In the genomic region with DNA sequence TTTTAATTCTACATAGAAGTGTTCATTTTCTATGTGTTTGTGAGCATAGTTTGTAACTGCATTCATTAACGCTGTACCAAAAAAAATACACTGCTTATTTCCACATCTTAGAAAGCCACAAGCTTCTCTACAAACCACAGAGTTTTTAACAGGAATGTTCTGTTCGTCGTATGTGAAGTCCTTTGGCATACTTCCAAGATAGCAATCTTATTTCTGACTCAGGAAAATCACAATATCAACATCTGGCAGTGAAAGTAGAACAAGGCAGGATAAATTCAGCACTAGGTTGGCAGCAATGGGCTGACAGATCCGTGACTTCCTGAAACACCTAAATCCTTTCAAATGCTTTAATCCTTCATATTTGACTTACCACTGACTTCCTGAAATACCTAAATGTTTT, we compare ENCODE assay signal across 19 mouse cellular contexts.
"Had no signal": no experiment of that assay in that cellular context is flagged by ENCODE, and none has a peak within 500 bp of the region (broad histone marks: within the 10 kb centered on the region; RNA-seq: fewer than 3 reads in every experiment).

No protein-coding gene starts in this region.

- H3K27ac ChIP-seq: limb, embryonic 15.5 days; liver, embryonic 15.5 days; macrophage; midbrain, embryonic 12.5 days; midbrain, embryonic 15.5 days; neural tube, embryonic 12.5 days; neural tube, embryonic 15.5 days; stomach, postnatal 0 days had no signal

- ATAC-seq: midbrain, embryonic 15.5 days had no signal

- DNase-seq: kidney, adult 9 months; kidney, postnatal 14 days; kidney, postnatal 4 days; lung, adult 18-20 months; right cerebral cortex, adult 18-20 months; right cerebral cortex, postnatal 14 days; right cerebral cortex, postnatal 4 days; thymus, adult 2 months; thymus, postnatal 14 days; thymus, postnatal 4 days had no signal

- H3K27me3 ChIP-seq: limb, embryonic 15.5 days; liver, embryonic 15.5 days; midbrain, embryonic 12.5 days; midbrain, embryonic 15.5 days; neural tube, embryonic 12.5 days; neural tube, embryonic 15.5 days had no signal

- H3K4me3 ChIP-seq: limb, embryonic 15.5 days; liver, embryonic 15.5 days; midbrain, embryonic 12.5 days; midbrain, embryonic 15.5 days; neural tube, embryonic 12.5 days; neural tube, embryonic 15.5 days had no signal

- H3K4me1 ChIP-seq: limb, embryonic 15.5 days; liver, embryonic 15.5 days; neural tube, embryonic 12.5 days had no signal

- H3K9me3 ChIP-seq: limb, embryonic 15.5 days; liver, embryonic 15.5 days; midbrain, embryonic 12.5 days; midbrain, embryonic 15.5 days; neural tube, embryonic 12.5 days; neural tube, embryonic 15.5 days had no signal

- H3K36me3 ChIP-seq: limb, embryonic 15.5 days; liver, embryonic 15.5 days; midbrain, embryonic 12.5 days; midbrain, embryonic 15.5 days; neural tube, embryonic 12.5 days; neural tube, embryonic 15.5 days had no signal

- H3K4me2 ChIP-seq: limb, embryonic 15.5 days; liver, embryonic 11.5 days; liver, embryonic 15.5 days; midbrain, embryonic 12.5 days; midbrain, embryonic 15.5 days; neural tube, embryonic 12.5 days; neural tube, embryonic 15.5 days had no signal

- H3K9ac ChIP-seq: limb, embryonic 15.5 days; liver, embryonic 15.5 days; midbrain, embryonic 12.5 days; midbrain, embryonic 15.5 days; neural tube, embryonic 12.5 days; neural tube, embryonic 15.5 days had no signal
